Mouse (Mus musculus) liver, adult 2 months (tissue): ENCODE measurements around the gene Skap1.

Experiments used
- CTCF ChIP-seq: fragments of 200-500 bp; IDR thresholded peaks from 2 replicates; pipeline ENCODE4 v1.5.1; 2011; ENCODE audit warnings: low read depth, low read length, control low read depth
- POLR2A ChIP-seq: fragments of 200-500 bp; IDR thresholded peaks from 2 replicates; pipeline ENCODE4 v1.6.1; 2011; ENCODE audit warnings: low read length, control low read depth; ENCODE audit not compliant: insufficient read depth; ENCODE audit errors: extremely low read depth

DNA sequence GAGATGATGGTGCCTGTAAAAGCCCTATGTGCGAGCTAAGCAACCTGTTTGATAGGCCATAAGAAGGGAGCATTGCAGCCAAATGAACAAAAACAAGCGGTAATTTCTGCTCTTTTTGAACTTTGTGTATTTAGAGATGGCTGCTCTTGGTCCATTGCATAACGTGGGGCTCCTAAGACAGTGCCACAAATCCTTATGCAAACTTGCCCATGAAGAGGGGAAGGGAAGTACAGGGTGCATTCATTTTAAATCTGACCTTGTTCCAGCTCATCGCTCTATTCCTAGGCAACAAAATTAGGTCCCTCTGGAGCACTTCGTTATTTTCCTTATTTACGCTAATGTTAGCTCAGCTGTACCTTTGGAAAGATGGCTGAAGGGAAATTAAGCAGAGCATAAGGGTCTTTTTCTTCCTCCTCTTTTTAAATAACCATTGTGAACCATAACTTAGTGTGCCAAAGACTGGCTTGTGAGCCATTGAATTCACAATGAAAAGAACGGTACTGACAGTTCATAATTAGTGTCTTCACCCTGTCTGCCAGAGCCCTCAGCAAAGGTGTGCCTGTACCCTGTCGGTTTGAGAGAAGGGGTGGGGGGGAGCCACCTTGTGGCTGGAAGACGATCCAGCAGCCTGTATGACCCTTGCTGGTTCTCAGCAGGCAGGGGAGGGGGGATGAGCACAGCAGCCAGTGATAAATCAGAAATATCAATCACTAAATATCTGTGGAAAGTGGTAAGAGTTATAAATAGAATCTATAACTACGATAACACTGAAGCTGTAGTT, 117.4 kb downstream of the Skap1 start:
- TF ChIP-seq CTCF (peak; percentile 76), POLR2A (no peak)
